Mouse (Mus musculus) G1E (cell line): Measurements from ENCODE around the gene Arhgap33.
"Not testable (repeated sequence)": the region's sequence is repeated elsewhere in the genome, so short reads cannot be mapped to it uniquely, and the experiment has no call there.

Experiments
- CTCF ChIP-seq: IDR thresholded peaks from 2 replicates; pipeline ENCODE4 v1.5.1; 2012; ENCODE audit warnings: low read depth, low read length, inconsistent platforms, mixed read lengths
- GATA1 ChIP-seq: IDR thresholded peaks from 2 replicates; pipeline ENCODE4 v1.6.1; 2012; ENCODE audit warnings: borderline replicate concordance, low read length, inconsistent platforms, mixed read lengths
- POLR2AphosphoS5 ChIP-seq: IDR thresholded peaks from 2 replicates; pipeline ENCODE4 v1.6.1; 2012; ENCODE audit warnings: low read depth, low read length, inconsistent platforms; ENCODE audit not compliant: insufficient replicate concordance

DNA sequence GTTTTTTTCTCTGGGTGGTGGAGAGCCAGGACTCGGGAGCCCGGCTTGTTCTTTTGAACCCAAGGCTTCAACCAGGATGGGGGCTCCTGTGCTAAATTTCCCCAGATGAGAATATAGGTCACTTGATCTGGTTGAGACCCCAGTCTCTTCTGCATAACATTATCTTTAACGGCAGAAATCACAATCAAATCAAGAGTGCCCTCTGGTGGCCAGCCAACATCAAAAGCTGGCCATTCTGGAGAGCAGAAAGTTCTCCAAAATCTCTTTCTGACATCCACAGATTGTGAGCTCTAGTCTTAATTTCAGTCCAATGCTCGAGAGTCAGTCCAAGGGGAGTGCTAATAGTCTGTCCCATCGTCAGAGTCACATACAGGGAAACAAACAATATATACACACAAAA, 33.7 kb downstream of the Arhgap33 start:
- not testable (repeated sequence) for TF ChIP-seq POLR2AphosphoS5, CTCF, GATA1
